Mouse (Mus musculus) testis, adult 2 months (tissue): ENCODE measurements around the gene Ndufb7. TPM values are rescaled to one million over a fixed set of nuclear protein-coding genes. Genes with fewer than 3 reads are reported as not detected.
"Not testable (repeated sequence)": the region's sequence is repeated elsewhere in the genome, so short reads cannot be mapped to it uniquely, and the experiment has no call there.

ENCODE experiments used
- H3K27ac ChIP-seq: fragments of 200-500 bp; 2 replicates; pipeline ENCODE4 v1.5.1; 2012; ENCODE audit warnings: low read depth, low read length; ENCODE audit not compliant: control insufficient read depth, insufficient read depth
- H3K27me3 ChIP-seq: fragments of 200-500 bp; 2 replicates; pipeline ENCODE4 v1.6.1; 2012; ENCODE audit warnings: mild to moderate bottlenecking, low read length, moderate library complexity; ENCODE audit not compliant: control insufficient read depth, insufficient read depth
- H3K36me3 ChIP-seq: fragments of 200-500 bp; 2 replicates; pipeline ENCODE4 v1.6.1; 2012; ENCODE audit warnings: mild to moderate bottlenecking, low read length; ENCODE audit not compliant: control insufficient read depth, insufficient read depth
- H3K4me1 ChIP-seq: fragments of 200-500 bp; 2 replicates; pipeline ENCODE4 v1.6.1; 2012; ENCODE audit warnings: low read length; ENCODE audit not compliant: control insufficient read depth, insufficient read depth
- H3K4me3 ChIP-seq: fragments of 200-500 bp; 2 replicates; pipeline ENCODE4 v1.5.1; 2012; ENCODE audit warnings: low read depth, mild to moderate bottlenecking, low read length, moderate library complexity, mixed read lengths; ENCODE audit not compliant: control insufficient read depth
- CTCF ChIP-seq: fragments of 200-500 bp; IDR thresholded peaks from 2 replicates; pipeline ENCODE4 v1.5.1; 2012; ENCODE audit warnings: low read depth, mild to moderate bottlenecking, inconsistent platforms, low read length, moderate library complexity; ENCODE audit not compliant: control insufficient read depth, insufficient read depth, insufficient replicate concordance
- POLR2A ChIP-seq: fragments of 200-500 bp; IDR thresholded peaks from 2 replicates; pipeline ENCODE4 v1.6.1; 2012; ENCODE audit warnings: low read depth, mild to moderate bottlenecking, inconsistent platforms, low read length, moderate library complexity; ENCODE audit not compliant: control insufficient read depth
- polyA plus RNA-seq: library from polyadenylated mRNA; depleted of rRNA; stranded (reverse); fragments of >200 nt; gene quantifications from 2 replicates; pipeline ENCODE4 v1.2.3, GENCODE M21; 2012

Ndufb7 gene
- polyA plus RNA-seq, 1 experiment = 231 TPM

DNA sequence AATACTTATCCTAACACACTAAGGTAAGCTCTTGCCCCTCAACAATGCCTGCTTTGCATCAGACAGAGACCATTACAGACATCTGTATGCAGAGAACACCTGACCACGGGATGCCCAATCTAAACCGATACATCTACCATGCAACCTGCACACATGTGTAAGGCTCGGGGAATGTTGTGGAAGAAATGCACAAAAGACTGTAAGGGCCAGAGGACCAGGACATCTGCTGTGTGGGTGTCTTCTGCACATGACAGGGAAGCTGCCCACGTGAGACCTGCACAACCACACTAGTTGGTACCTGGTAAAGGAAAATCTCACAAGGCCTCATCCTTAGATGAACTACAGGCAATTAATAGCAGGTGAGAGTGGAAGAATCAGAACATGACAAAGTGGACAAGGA is 3.2 kb upstream of the Ndufb7 start:
- Histone ChIP-seq H3K4me3 (no peak overlapping the region), H3K27ac (no peak overlapping the region)
- TF ChIP-seq CTCF = no peak
- TF ChIP-seq POLR2A = no peak

DNA sequence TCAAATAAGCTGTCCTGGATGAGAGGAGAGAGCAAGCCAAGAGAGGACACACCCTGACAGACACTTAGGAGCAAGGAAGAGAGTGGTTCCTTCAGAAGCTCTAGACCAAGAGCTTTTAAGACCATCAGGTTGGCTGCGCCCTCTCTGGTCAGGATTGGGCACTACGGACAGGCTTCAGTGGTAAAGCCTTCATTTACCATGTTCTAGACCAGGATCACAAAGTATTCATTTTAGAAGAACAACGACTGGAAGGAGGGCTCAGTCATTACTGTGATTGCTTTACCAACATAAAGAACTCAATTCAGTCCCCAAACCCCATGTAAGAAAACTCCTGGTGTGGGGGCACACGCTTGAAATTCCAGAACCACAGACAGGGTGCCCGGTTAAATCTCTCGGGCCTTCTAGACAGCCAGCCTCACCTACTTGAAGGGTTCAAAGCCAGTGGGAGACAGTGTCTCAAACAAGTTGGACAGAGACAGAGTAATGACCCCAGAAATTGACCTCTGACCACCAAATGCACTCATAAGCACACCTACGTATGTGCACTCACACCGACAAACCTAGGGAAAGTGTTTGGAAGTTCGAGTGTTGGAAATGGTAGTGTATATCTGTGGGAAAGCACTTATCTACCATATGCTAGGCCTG is 618 bp upstream of the Ndufb7 start:
- H3K27me3 ChIP-seq = no peaks in the 10 kb centered on the region
- TF ChIP-seq CTCF (peak; percentile 41; the same call in 1 of the 2 replicates), POLR2A (no peak)
- peak overlapping the region; percentile 74 for H3K4me3 ChIP-seq

More for the DNA sequence above, 3.2 kb upstream of the Ndufb7 start:
- Histone ChIP-seq H3K4me1 (peaks cover 11% of the 10 kb centered on the region), H3K36me3 (no peaks in the 10 kb centered on the region), H3K27me3 (no peaks in the 10 kb centered on the region)

DNA sequence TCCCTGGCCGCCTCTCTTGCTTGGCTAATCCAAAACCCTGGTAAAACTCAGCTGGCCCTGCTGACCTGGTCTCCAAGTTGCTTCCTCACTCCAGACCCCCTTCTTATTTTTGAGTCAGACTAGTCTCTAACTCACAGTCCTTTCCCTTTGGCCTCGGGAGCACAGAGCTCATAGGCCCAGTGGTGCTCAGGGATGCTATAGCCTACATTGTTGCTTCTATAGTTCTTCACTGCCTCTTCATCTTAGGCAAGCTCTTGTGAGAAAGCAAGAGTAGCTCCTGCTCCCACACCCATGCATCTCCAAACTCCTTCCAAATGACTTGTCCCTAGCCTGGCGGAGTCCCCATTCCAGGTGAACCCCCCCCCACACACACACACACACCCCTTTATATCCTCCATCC is 1.2 kb downstream of the Ndufb7 start:
- TF ChIP-seq CTCF = no peak
- no peak for TF ChIP-seq POLR2A
- Histone ChIP-seq H3K27ac (no peak overlapping the region), H3K27me3 (no peaks in the 10 kb centered on the region), H3K36me3 (no peaks in the 10 kb centered on the region; the same call in 1 of the 2 replicates), H3K4me3 (no peak overlapping the region), H3K4me1 (peaks cover 11% of the 10 kb centered on the region)

More for the DNA sequence above, 618 bp upstream of the Ndufb7 start:
- H3K27ac ChIP-seq = peak overlapping the region; percentile 46; the same call in 1 of the 2 replicates
- H3K4me1 ChIP-seq = peaks cover 11% of the 10 kb centered on the region
- no peaks in the 10 kb centered on the region; the same call in 1 of the 2 replicates for H3K36me3 ChIP-seq

DNA sequence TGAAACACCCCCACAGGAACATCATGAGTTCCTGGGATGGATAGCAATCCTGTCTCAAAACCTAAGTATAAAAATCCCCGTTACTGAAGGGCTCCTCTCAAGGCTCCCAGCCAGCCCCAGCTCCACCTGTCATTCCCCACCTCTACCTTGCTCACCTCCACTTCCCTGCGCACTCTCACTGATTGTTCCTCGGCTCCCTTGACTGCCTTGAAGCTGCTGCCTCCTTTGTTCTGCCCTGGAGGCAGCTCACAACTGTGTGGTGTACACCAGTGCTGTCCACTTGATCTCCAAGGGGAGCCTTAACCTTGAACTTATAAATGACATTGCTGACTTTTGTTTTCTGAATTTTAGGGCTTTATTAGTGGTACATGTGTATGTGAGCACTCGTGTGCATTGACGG is 1.7 kb downstream of the Ndufb7 start:
- no peaks in the 10 kb centered on the region for H3K27me3 ChIP-seq
- TF ChIP-seq CTCF (no peak), POLR2A (no peak)
- no peaks in the 10 kb centered on the region; the same call in 1 of the 2 replicates for H3K36me3 ChIP-seq
- peaks cover 11% of the 10 kb centered on the region for H3K4me1 ChIP-seq
- no peak overlapping the region for H3K27ac ChIP-seq
- H3K4me3 ChIP-seq = no peak overlapping the region

DNA sequence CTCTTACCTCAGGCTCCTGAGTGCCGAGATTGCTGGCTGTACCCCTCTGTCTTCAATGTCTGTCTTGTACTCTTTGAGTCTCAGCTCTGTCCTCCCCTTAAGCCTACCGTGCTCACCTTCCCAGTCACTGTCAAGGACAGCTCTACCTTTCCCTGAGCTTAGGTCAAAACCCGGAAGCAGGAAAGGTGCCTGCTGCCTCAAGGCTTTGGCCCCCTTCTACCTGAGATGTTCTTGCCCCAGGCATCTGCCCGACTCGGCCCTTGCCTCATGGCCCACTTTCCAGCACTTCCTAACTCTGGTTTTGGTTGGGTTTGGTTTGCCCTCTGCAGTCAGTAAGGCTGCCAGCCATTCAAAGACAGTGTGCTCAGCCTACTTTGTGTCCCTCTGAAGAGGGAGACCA is 2.3 kb downstream of the Ndufb7 start:
- H3K4me1 ChIP-seq = peaks cover 11% of the 10 kb centered on the region
- no peak overlapping the region for H3K4me3 ChIP-seq
- H3K36me3 ChIP-seq = no peaks in the 10 kb centered on the region; the same call in 1 of the 2 replicates
- no peak overlapping the region for H3K27ac ChIP-seq
- TF ChIP-seq POLR2A (no peak), CTCF (no peak)
- H3K27me3 ChIP-seq = no peaks in the 10 kb centered on the region

DNA sequence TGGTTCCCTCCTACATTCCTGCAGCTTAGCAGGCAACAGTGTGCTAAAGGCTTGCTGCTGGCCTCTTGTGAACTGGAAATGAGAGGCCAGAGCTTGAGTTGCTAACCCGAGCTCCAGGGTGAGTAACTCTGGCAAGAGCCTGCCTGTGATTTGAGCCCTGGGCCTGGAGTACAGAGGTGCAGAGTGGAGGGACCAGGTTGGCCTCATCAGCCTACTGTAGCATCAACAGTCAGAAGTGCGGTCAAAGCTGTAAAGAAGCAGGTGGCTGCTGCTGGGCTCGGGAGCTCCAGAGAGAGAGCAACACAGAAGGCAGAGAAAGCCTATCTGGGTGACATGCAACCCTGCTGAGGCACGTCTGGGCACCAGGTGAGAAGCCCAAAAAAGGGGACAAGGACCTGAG is 2.7 kb downstream of the Ndufb7 start:
- H3K36me3 ChIP-seq = no peaks in the 10 kb centered on the region; the same call in 1 of the 2 replicates
- no peaks in the 10 kb centered on the region for H3K27me3 ChIP-seq
- H3K4me1 ChIP-seq = peaks cover 11% of the 10 kb centered on the region
- no peak overlapping the region for H3K4me3 ChIP-seq
- H3K27ac ChIP-seq = no peak overlapping the region
- TF ChIP-seq POLR2A (no peak), CTCF (no peak)

DNA sequence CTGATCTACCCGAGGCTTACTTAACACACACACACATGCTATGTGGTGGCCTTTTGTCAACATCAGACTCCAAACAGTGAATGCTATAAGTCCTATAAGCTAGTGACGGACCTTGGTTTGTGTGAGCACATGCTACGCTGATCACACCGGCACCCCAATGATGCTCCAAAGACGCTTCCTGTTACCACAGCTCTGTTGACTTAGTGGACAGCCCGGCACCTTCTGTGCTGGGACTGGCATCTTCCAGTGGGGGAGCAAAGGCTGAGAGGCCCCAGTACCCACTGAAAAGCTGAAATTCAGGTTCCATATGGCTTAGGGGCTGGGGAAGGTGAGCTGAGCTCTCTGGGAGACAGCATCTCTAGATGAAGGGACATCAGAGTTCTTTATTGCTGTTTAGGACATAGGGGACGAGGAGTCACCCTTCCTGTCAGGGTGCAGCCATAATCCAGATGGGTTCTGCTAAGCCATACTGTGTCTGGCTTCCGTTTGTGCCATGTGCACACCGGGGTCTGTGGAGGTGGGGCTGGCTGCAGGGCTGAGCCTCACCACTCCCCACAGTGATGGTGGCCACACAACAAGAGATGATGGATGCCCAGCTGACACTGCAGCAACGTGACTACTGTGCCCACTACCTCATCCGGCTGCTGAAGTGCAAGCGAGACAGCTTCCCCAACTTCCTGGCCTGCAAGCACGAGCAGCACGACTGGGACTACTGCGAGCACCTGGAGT is 4.0 kb downstream of the Ndufb7 start:
- H3K27ac ChIP-seq = no peak overlapping the region
- no peaks in the 10 kb centered on the region for H3K27me3 ChIP-seq
- peaks cover 11% of the 10 kb centered on the region for H3K4me1 ChIP-seq
- no peak for TF ChIP-seq POLR2A
- no peak for TF ChIP-seq CTCF
- H3K4me3 ChIP-seq = no peak overlapping the region
- H3K36me3 ChIP-seq = no peaks in the 10 kb centered on the region; the same call in 1 of the 2 replicates

DNA sequence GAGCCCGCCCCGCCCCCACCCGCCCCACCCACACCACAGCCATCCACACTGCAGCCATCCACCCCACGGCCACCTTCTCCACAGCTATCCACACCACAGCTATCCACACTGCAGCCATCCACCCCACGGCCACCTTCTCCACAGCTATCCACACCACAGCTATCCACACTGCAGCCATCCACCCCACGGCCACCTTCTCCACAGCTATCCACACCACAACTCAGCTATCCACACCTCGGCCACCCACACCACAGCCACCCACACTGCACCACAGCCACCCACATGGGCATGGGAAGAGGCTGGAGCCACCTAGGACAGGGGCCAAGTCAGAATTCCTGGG is 4.5 kb downstream of the Ndufb7 start:
- not testable (repeated sequence) for H3K36me3 ChIP-seq, H3K27me3 ChIP-seq, H3K4me3 ChIP-seq, H3K27ac ChIP-seq, H3K4me1 ChIP-seq
